13 mouse cellular contexts compared by ENCODE assay signal in genomic region chr5:68146818-68147217, GRCm38 (mm10).
"Had no signal": no experiment of that assay in that cellular context is flagged by ENCODE, and none has a peak within 500 bp of the region (broad histone marks: within the 10 kb centered on the region; RNA-seq: fewer than 3 reads in every experiment).

No protein-coding gene starts in this region.

- DNase-seq: kidney, adult 2 months; left cerebral cortex, postnatal 4 days; lung, adult 2 months; lung, postnatal 36 days; retina, postnatal 1 day; thymus, adult 2 months; thymus, postnatal 36 days had no signal

- H3K4me2 ChIP-seq: limb, embryonic 13.5 days; liver, embryonic 11.5 days; liver, embryonic 15.5 days; neural tube, embryonic 13.5 days; stomach, embryonic 15.5 days had no signal

- ATAC-seq: lung, postnatal 0 days had no signal

- H3K4me1 ChIP-seq: limb, embryonic 13.5 days; liver, embryonic 15.5 days; neural tube, embryonic 13.5 days; stomach, embryonic 15.5 days had no signal

- H3K9ac ChIP-seq: limb, embryonic 13.5 days; liver, embryonic 15.5 days; neural tube, embryonic 13.5 days; stomach, embryonic 15.5 days had no signal

- H3K36me3 ChIP-seq: limb, embryonic 13.5 days; liver, embryonic 15.5 days; neural tube, embryonic 13.5 days; stomach, embryonic 15.5 days had no signal

- H3K27ac ChIP-seq: limb, embryonic 13.5 days; liver, embryonic 15.5 days; neural tube, embryonic 13.5 days; stomach, embryonic 15.5 days had no signal

- H3K9me3 ChIP-seq: limb, embryonic 13.5 days; liver, embryonic 15.5 days; neural tube, embryonic 13.5 days; stomach, embryonic 15.5 days had no signal

- H3K4me3 ChIP-seq: limb, embryonic 13.5 days; liver, embryonic 15.5 days; neural tube, embryonic 13.5 days; stomach, embryonic 15.5 days had no signal

- H3K27me3 ChIP-seq: limb, embryonic 13.5 days; liver, embryonic 15.5 days; neural tube, embryonic 13.5 days; stomach, embryonic 15.5 days had no signal
